Comparison of ENCODE assay signal across 16 mouse cellular contexts in genomic region chr16:30936012-30936461, GRCm38 (mm10).
"Had no signal": no experiment of that assay in that cellular context is flagged by ENCODE, and none has a peak within 500 bp of the region (broad histone marks: within the 10 kb centered on the region; RNA-seq: fewer than 3 reads in every experiment).

No protein-coding gene starts in this region.

- H3K27ac ChIP-seq: limb, embryonic 13.5 days; liver, embryonic 15.5 days; midbrain, embryonic 12.5 days had no signal

- H3K9ac ChIP-seq: limb, embryonic 13.5 days; liver, embryonic 15.5 days; lung, embryonic 14.5 days; midbrain, embryonic 12.5 days; neural tube, embryonic 15.5 days had no signal

- H3K36me3 ChIP-seq: limb, embryonic 13.5 days; liver, embryonic 15.5 days; midbrain, embryonic 12.5 days; neural tube, embryonic 15.5 days had no signal

- H3K4me3 ChIP-seq: limb, embryonic 13.5 days; liver, embryonic 15.5 days; midbrain, embryonic 12.5 days; myocyte; neural tube, embryonic 15.5 days had no signal

- H3K27me3 ChIP-seq: liver, embryonic 15.5 days; midbrain, embryonic 12.5 days; neural tube, embryonic 15.5 days had no signal

- H3K9me3 ChIP-seq: limb, embryonic 13.5 days; liver, embryonic 15.5 days; midbrain, embryonic 12.5 days; neural tube, embryonic 15.5 days had no signal

- H3K4me2 ChIP-seq: liver, embryonic 15.5 days; lung, embryonic 14.5 days; midbrain, embryonic 12.5 days; neural tube, embryonic 15.5 days had no signal

- DNase-seq: kidney, adult 9 months; kidney, postnatal 36 days; layer of hippocampus, adult 9-11 months; layer of hippocampus, postnatal 36 days; lung, embryonic 14.5 days; lung, postnatal 10 days; lung, postnatal 4 days; right cerebral cortex, postnatal 4 days; spleen, adult 18-20 months; thymus, adult 18-20 months; thymus, postnatal 14 days had no signal
